Mouse (Mus musculus): ENCODE measurements around the gene Luzp2.

Luzp2 gene

GRCm38 (mm10) chr7:54835372-54835851 is at the start of gene Luzp2:
Gene Luzp2 (plus strand): TSS chr7:54835498.
- DNase-seq (ENCODE audit: low spot score in 2 of 2), result peak; percentile 22 to 39

GRCm38 (mm10) chr7:54787456-54787855 is 47.8 kb upstream of the Luzp2 start:
- no peak for DNase-seq (ENCODE audit: low spot score in 2 of 2)

GRCm38 (mm10) chr7:54818606-54819005 is 16.7 kb upstream of the Luzp2 start:
- DNase-seq (ENCODE audit: low spot score in 2 of 2), result no peak

- no peak for DNase-seq (ENCODE audit: low spot score in 2 of 2)
Measured at GRCm38 (mm10) chr7:54828751-54829150, 6.5 kb upstream of the Luzp2 start.

GRCm38 (mm10) chr7:54835911-54836352 is 634 bp downstream of the Luzp2 start:
- peak in 1 of 2 experiments; percentile 24 for DNase-seq (ENCODE audit: low spot score in 2 of 2)

- peak; percentile 31 to 36 for DNase-seq (ENCODE audit: low spot score in 2 of 2)
Measured at GRCm38 (mm10) chr7:54836437-54836836, 1.1 kb downstream of the Luzp2 start.

GRCm38 (mm10) chr7:54842807-54843335 is 7.6 kb downstream of the Luzp2 start:
- DNase-seq (ENCODE audit: low spot score in 2 of 2), result no peak

- no peak for DNase-seq (ENCODE audit: low spot score in 2 of 2)
Measured at GRCm38 (mm10) chr7:54845875-54846691, 10.8 kb downstream of the Luzp2 start.

- DNase-seq (ENCODE audit: low spot score in 2 of 2), result no peak
Measured at GRCm38 (mm10) chr7:54846692-54847020, 11.4 kb downstream of the Luzp2 start.

- no peak for DNase-seq (ENCODE audit: low spot score in 2 of 2)
Measured at GRCm38 (mm10) chr7:54852860-54853259, 17.6 kb downstream of the Luzp2 start.

GRCm38 (mm10) chr7:54861230-54861856 is 26.0 kb downstream of the Luzp2 start:
- no peak for DNase-seq (ENCODE audit: low spot score in 2 of 2)

- DNase-seq (ENCODE audit: low spot score in 2 of 2), result no peak
Measured at GRCm38 (mm10) chr7:54878928-54879644, 43.8 kb downstream of the Luzp2 start.

GRCm38 (mm10) chr7:54893709-54894627 is 58.7 kb downstream of the Luzp2 start:
- DNase-seq (ENCODE audit: low spot score in 2 of 2), result no peak

- no peak for DNase-seq (ENCODE audit: low spot score in 2 of 2)
Measured at GRCm38 (mm10) chr7:54898589-54898988, 63.3 kb downstream of the Luzp2 start.

- DNase-seq (ENCODE audit: low spot score in 2 of 2), result no peak
Measured at GRCm38 (mm10) chr7:54909958-54910357, 74.7 kb downstream of the Luzp2 start.

- DNase-seq (ENCODE audit: low spot score in 2 of 2), result no peak
Measured at GRCm38 (mm10) chr7:54914030-54914429, 78.7 kb downstream of the Luzp2 start.

GRCm38 (mm10) chr7:54921991-54922390 is 86.7 kb downstream of the Luzp2 start:
- DNase-seq (ENCODE audit: low spot score in 2 of 2), result no peak

- DNase-seq (ENCODE audit: low spot score in 2 of 2), result no peak
Measured at GRCm38 (mm10) chr7:54956759-54957158, 121.5 kb downstream of the Luzp2 start.

GRCm38 (mm10) chr7:54962678-54963077 is 127.4 kb downstream of the Luzp2 start:
- no peak for DNase-seq (ENCODE audit: low spot score in 2 of 2)

GRCm38 (mm10) chr7:54977372-54977771 is 142.1 kb downstream of the Luzp2 start:
- no peak for DNase-seq (ENCODE audit: low spot score in 2 of 2)

GRCm38 (mm10) chr7:54980585-54980984 is 145.3 kb downstream of the Luzp2 start:
- no peak for DNase-seq (ENCODE audit: low spot score in 2 of 2)
